Mouse (Mus musculus) liver, embryonic 14.5 days (tissue): ENCODE measurements around the gene Lpp.

Experiments
- CTCF ChIP-seq: IDR thresholded peaks from 2 replicates; pipeline ENCODE4 v1.5.1; 2016; ENCODE audit warnings: antibody characterized with exemption, low read depth, control low read depth
- EP300 ChIP-seq: IDR thresholded peaks from 2 replicates; pipeline ENCODE4 v1.6.1; 2016; ENCODE audit warnings: antibody characterized with exemption, low read depth

DNA sequence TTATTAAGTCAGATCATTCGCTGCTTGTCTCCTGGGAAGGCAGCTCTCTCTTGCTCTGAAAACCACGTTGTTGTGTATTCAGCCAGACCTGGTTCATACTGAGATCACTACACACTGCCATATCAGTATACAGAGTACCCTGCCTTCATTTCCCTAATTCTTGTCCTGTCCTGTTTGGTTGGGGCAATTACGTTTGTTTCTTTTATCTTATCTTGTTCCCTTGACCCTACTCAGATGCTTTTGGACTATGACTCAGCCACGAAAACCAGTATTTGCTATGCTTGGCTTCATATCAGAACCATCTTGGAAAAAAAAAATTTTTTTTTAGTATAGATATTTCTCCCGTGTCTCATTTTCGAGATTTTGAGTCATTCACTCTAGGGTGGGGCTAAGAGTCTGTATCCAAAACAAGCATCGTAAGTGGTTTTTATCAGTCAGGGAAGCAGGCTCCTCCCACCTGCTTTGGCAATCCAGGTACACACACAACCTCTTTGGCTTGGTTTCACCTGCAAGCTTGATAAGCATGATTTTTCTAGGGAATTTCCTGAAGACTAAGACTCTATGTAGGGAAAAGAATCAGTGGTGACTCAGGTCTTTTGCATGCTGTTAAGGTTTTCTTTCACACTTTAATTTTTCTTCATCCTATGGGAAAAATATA, 29.1 kb upstream of the Lpp start:
- TF ChIP-seq CTCF (no peak), EP300 (no peak)
